Mouse (Mus musculus): Measurements from ENCODE around the gene Fktn. TPM values are rescaled to one million over a fixed set of nuclear protein-coding genes. Genes with fewer than 3 reads are reported as not detected.
"Not testable (repeated sequence)": the region's sequence is repeated elsewhere in the genome, so short reads cannot be mapped to it uniquely, and the experiment has no call there.

The Fktn gene
- polyA plus RNA-seq, 1 experiment from 2014 or later: 14.2 TPM

DNA sequence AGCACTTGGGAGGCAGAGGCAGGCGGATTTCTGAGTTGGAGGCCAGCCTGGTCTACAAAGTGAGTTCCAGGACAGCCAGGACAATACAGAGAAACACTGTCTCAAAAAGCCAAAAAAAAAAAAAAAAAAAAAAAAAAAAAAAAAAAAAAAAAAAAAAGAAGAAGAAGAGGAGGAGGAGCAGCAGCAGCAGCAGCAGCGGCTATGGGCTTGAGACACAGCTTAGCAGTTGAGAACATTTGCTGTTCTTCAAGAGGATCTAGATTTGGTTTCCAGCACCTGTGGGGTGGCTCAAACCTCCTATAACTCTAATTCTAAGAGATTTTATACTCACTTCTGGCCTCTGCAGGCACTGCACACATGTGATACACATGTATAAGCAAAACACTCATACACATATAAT is 12.3 kb downstream of the Fktn start:
- H3K9ac ChIP-seq; H3K27ac ChIP-seq; H3K27me3 ChIP-seq; ATAC-seq (ENCODE audit: insufficient number of reproducible peaks, low FRiP score, low TSS enrichment, low read depth); H3K4me1 ChIP-seq; H3K4me2 ChIP-seq; H3K4me3 ChIP-seq; H3K9me3 ChIP-seq: not testable (repeated sequence)
- H3K36me3 ChIP-seq: peaks cover 33% of the 10 kb centered on the region
- WGBS: 88% methylated on average over 2 of the region's 2 CpGs

DNA sequence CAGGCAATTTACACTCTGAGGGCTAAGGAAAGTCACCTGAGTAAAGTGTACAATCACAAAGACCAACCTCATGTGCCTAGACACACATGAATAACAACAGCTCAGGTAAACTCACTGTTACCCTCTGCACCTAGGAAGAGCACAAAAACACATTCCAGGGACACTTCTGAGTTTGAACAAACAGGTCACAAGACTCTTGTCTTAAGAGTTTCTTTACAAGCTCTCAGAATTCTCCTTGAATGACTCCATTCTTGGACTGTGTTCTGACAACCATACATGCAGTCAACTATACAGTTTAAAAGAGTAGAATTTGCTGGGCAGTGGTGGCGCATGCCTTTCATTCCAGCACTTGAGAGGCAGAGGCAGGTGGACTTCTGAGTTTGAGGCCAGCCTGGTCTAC is 14.3 kb downstream of the Fktn start:
- Histone ChIP-seq H3K4me2 (no peak overlapping the region), H3K27ac (no peak overlapping the region), H3K4me3 (no peak overlapping the region), H3K9me3 (no peaks in the 10 kb centered on the region), H3K4me1 (no peaks in the 10 kb centered on the region), H3K36me3 (peaks cover 39% of the 10 kb centered on the region), H3K9ac (no peak overlapping the region), H3K27me3 (no peaks in the 10 kb centered on the region)
- no peak for ATAC-seq (ENCODE audit: insufficient number of reproducible peaks, low FRiP score, low TSS enrichment, low read depth)
- 96% methylated on average over 1 of the region's 1 CpGs for WGBS

DNA sequence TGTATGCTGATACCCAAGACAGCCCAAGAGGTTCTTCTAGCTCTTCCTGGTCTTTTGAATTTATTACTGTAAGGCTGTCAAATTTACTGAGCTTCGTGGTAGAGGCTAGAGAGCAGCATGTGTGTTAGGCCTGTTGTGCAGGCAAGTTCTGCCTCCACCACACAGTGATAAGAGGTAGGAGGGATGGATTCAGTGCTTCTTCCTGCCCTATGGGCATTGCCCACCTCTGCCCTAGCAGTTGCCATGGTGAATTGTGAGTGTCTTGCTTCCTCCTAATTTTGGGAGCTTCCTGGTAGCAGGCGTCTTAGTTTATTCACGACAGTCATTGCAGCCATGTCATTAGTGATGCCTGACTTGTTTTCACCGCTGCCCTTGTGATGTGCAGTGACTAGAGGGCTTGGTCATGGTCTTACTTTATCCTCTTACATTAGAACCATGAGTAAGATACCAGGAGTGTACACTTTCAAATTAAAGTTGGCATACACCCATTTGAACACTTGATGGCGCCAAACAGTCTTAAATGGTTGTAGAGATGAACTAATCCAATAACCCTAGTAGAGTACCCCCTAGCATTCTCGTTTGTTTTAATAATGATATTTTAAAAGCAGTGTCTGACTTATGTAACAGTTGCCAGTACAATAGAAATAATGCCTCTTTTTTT is 25.3 kb downstream of the Fktn start:
- ATAC-seq (ENCODE audit: insufficient number of reproducible peaks, low FRiP score, low TSS enrichment, low read depth): no peak
- no peak overlapping the region for H3K4me3 ChIP-seq
- no peaks in the 10 kb centered on the region for H3K4me1 ChIP-seq
- H3K36me3 ChIP-seq: peaks cover 53% of the 10 kb centered on the region; the same call in 1 of the 2 replicates
- no peak overlapping the region for H3K9ac ChIP-seq
- no peaks in the 10 kb centered on the region for H3K9me3 ChIP-seq
- H3K4me2 ChIP-seq: no peak overlapping the region
- H3K27me3 ChIP-seq: no peaks in the 10 kb centered on the region
- 40% methylated on average over 6 of the region's 6 CpGs for WGBS
- H3K27ac ChIP-seq: no peak overlapping the region

DNA sequence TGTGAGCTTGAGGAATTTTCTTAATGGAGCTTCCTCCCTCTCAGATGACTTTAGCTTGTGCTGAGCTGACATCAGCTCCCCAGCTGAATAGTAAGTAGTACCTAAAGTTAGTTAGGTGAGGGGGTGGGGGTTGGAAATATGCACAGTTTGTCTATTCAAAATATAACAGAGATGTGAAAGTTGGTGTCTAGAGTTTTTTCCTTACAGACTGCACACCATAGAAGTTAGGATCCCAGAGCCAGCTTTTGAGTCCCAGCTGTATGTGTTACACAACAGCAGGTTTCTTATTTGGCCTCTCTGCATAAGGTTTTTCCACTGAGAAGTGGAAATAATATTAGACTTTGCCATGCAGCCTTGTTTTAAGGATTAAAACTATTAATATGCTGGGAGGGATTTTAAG is 36.0 kb downstream of the Fktn start:
- H3K4me1 ChIP-seq: no peaks in the 10 kb centered on the region
- no peak overlapping the region for H3K4me2 ChIP-seq
- no peaks in the 10 kb centered on the region for H3K9me3 ChIP-seq
- H3K9ac ChIP-seq: no peak overlapping the region
- peaks cover 25% of the 10 kb centered on the region for H3K36me3 ChIP-seq
- no peak for ATAC-seq (ENCODE audit: insufficient number of reproducible peaks, low FRiP score, low TSS enrichment, low read depth)
- H3K4me3 ChIP-seq: no peak overlapping the region
- no peaks in the 10 kb centered on the region for H3K27me3 ChIP-seq
- no peak overlapping the region for H3K27ac ChIP-seq

DNA sequence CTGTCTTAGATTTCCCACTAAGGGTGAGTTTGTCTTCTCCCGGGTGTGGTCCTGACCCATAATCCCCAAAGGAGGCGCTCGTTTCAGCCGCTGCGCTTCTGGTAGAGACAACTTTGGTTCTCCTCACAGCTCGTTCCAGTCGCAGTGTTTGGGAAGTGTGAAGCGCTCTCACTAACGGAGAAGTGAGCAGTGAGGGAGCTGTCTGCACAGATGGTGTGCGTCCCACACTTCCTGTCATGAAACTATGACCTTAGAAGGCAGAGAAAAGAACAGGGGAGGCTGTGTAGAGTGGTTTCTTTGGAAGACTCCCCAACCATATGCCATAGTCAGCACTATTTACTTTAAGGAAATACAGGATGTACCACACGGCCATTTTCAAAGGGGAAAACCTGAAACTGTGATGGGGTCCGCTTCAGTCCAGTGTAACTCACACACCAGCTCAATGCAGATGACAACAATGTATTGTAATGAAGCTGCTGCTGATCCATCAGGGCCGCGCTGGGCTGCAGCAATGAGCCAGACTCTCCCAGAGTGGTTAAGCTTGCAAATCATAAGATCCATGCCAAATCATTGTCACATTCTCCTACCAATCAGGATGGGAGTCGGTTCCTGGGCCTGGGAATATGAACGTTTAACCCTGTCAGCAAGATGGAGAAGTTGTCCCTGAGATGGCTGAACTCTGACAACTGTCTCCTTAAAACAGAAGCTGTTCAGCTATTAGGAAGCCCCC is 36.8 kb downstream of the Fktn start:
- Histone ChIP-seq H3K27ac (no peak overlapping the region), H3K4me1 (no peaks in the 10 kb centered on the region), H3K9me3 (no peaks in the 10 kb centered on the region), H3K9ac (no peak overlapping the region), H3K27me3 (no peaks in the 10 kb centered on the region), H3K4me3 (no peak overlapping the region), H3K4me2 (no peak overlapping the region), H3K36me3 (peaks cover 25% of the 10 kb centered on the region)
- 79% methylated on average over 16 of the region's 16 CpGs for WGBS
- ATAC-seq (ENCODE audit: insufficient number of reproducible peaks, low FRiP score, low TSS enrichment, low read depth): no peak

DNA sequence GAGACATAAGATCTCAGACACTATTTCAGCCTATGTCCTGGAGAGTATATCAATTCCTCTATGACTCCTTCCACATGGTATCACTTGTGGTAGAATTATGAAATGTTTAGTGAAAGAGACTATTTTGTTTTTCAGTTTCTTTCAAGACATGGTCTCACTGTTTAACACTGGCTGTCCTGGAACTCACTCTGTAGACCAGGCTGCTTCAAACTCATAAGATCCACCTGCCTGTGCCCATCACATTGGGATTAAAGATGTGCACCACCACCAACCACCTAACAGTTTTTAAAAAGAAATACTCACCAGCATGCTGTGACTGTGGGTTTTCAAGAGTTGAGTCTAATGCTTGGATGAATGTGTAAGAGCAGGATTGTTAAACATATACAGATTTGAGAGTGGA is 43.2 kb downstream of the Fktn start:
- Histone ChIP-seq H3K9me3 (no peaks in the 10 kb centered on the region), H3K9ac (no peak overlapping the region), H3K4me2 (no peak overlapping the region), H3K4me1 (no peaks in the 10 kb centered on the region), H3K36me3 (peaks cover 16% of the 10 kb centered on the region), H3K27ac (no peak overlapping the region), H3K4me3 (no peak overlapping the region), H3K27me3 (no peaks in the 10 kb centered on the region)
- ATAC-seq (ENCODE audit: insufficient number of reproducible peaks, low FRiP score, low TSS enrichment, low read depth): no peak

DNA sequence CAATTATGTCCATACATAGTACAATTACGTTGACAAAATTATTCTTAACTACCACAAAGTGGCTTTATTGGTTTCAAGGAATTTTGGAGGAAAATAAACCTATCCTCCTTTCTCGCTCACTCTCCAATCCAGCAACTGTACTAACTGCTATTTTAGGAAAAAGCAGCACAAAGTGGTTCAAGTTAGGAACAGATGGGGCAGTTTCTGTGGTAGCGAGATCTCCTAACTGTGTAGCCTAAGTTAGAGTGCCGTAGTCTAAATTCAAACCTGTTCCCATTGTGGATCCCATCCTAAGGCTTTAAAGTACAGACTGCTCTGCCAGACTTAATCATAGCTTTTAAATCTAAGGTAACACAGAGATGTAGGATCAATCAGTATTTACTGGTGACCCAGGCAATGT is 45.0 kb downstream of the Fktn start:
- no peak overlapping the region for H3K9ac ChIP-seq
- WGBS: 75% methylated on average over 4 of the region's 4 CpGs
- H3K36me3 ChIP-seq: peaks cover 25% of the 10 kb centered on the region
- H3K4me2 ChIP-seq: no peak overlapping the region
- no peak overlapping the region for H3K27ac ChIP-seq
- H3K4me1 ChIP-seq: no peaks in the 10 kb centered on the region
- H3K9me3 ChIP-seq: no peaks in the 10 kb centered on the region
- no peak overlapping the region for H3K4me3 ChIP-seq
- no peak for ATAC-seq (ENCODE audit: insufficient number of reproducible peaks, low FRiP score, low TSS enrichment, low read depth)
- H3K27me3 ChIP-seq: no peaks in the 10 kb centered on the region

DNA sequence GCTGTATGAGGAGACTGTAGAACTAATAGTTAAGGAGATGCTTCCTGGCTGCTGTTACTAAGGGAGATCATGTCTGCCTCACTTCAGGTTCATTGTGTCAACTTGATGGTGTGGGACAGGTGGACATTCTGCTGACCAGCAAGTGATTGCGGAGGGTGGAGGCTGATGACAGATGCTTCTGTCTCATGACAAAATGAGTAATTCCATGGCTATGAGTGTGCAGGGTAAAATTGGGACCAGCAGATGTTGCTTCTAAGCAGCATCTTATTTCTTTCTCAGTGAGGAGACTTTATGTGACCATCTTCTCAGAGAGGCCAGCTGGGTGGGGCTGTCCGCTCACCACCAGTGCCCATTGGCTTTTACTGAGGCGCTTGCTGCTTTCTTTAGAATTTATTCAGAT is 45.9 kb downstream of the Fktn start:
- Histone ChIP-seq H3K27ac (no peak overlapping the region), H3K36me3 (peaks cover 33% of the 10 kb centered on the region), H3K9me3 (no peaks in the 10 kb centered on the region), H3K27me3 (no peaks in the 10 kb centered on the region), H3K4me2 (no peak overlapping the region), H3K9ac (no peak overlapping the region), H3K4me3 (no peak overlapping the region), H3K4me1 (no peaks in the 10 kb centered on the region)
- 94% methylated on average over 3 of the region's 3 CpGs for WGBS
- no peak for ATAC-seq (ENCODE audit: insufficient number of reproducible peaks, low FRiP score, low TSS enrichment, low read depth)

DNA sequence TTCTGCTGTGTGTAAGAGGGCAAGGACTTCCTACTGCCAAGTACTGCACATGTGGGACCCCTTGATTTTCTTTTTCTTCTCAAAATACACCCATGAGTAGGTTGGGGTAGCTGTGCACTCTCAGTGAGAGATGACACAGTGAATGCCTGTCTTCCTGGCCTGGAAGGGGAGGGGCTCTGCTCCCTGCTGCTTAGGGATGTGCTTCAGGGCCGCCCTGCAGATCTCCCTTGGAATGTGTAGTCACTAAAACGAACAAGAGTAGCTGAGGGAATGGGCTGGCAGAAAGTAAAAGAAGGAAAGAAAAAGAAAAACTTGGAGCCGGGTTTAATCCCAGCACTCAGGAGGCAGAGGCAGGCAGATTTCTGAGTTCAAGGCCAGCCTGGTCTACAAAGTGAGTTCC is 48.7 kb downstream of the Fktn start:
- no peak for ATAC-seq (ENCODE audit: insufficient number of reproducible peaks, low FRiP score, low TSS enrichment, low read depth)
- H3K27ac ChIP-seq: no peak overlapping the region
- H3K9ac ChIP-seq: no peak overlapping the region
- 68% methylated on average over 3 of the region's 3 CpGs for WGBS
- no peaks in the 10 kb centered on the region for H3K27me3 ChIP-seq
- peaks cover 36% of the 10 kb centered on the region for H3K36me3 ChIP-seq
- no peak overlapping the region for H3K4me2 ChIP-seq
- H3K9me3 ChIP-seq: no peaks in the 10 kb centered on the region
- H3K4me1 ChIP-seq: no peaks in the 10 kb centered on the region
- no peak overlapping the region for H3K4me3 ChIP-seq

DNA sequence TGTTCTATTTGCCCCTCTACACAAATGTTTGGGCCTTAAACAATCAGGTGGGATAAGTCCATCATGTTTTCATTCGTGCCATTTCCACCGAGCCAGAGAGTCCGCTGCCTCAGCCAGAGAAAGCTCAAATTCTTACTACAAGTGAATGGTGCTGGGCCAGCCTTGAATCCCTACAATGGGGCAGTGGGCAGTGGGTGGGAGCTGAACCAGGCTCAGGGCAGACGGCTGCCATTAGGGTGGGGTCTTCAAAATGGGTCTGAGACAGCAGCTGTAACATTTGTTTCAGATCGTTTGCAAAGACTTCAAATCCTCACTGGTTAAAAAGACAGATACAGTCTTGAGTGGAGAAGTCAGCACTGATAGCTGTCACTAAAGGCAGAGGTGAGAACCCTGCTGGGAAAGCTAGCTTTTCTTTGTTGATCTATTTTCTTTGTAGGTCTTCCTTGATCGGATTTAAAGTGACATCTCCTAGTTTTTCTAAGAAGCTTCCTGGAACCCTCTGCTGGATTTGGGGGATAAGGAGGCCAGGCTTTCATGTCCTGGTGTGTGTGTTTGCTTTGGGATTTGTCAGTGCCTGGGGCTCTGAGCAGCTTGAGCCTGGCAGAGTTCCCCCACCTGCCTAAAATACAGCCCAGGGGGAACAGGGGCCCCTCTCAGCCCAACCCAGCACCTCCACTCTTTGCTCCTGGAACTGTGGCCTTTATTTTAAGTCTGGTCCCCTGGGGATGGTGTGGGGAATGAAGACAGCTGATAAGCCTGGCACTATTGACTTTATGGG is 57.3 kb downstream of the Fktn start:
- no peak overlapping the region for H3K27ac ChIP-seq
- H3K4me3 ChIP-seq: no peak overlapping the region
- H3K9ac ChIP-seq: no peak overlapping the region
- no peak for ATAC-seq (ENCODE audit: insufficient number of reproducible peaks, low FRiP score, low TSS enrichment, low read depth)
- no peak overlapping the region for H3K4me2 ChIP-seq
- H3K4me1 ChIP-seq: peaks cover 4% of the 10 kb centered on the region; the same call in 1 of the 2 replicates
- H3K27me3 ChIP-seq: peaks cover 3% of the 10 kb centered on the region
- 42% methylated on average over 6 of the region's 6 CpGs for WGBS
- no peaks in the 10 kb centered on the region for H3K9me3 ChIP-seq
- H3K36me3 ChIP-seq: peaks cover 8% of the 10 kb centered on the region; the same call in 1 of the 2 replicates

DNA sequence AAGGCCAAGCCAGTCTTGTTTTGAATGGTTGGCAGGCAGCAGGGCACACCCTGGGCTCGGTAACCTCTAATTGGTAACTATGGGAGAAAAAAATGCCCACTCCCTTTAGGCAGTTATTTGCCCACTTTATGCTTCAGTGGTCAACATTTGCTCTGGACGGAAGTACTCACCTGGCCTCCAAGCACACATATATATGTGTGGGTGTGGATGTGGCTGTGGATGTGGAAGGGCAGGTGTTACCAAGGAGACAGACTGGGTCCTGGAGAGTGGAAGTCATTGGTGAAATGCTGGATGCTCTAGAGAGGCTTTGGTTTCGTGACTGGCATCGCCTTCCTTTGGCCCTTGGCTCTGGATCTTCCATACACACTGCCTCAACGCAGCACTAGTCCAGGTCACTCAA is 58.2 kb downstream of the Fktn start:
- Histone ChIP-seq H3K4me1 (peaks cover 4% of the 10 kb centered on the region; the same call in 1 of the 2 replicates), H3K36me3 (peaks cover 6% of the 10 kb centered on the region; the same call in 1 of the 2 replicates), H3K4me2 (no peak overlapping the region), H3K9ac (no peak overlapping the region), H3K4me3 (no peak overlapping the region), H3K9me3 (no peaks in the 10 kb centered on the region), H3K27ac (no peak overlapping the region), H3K27me3 (peaks cover 11% of the 10 kb centered on the region)
- 66% methylated on average over 5 of the region's 5 CpGs for WGBS
- no peak for ATAC-seq (ENCODE audit: insufficient number of reproducible peaks, low FRiP score, low TSS enrichment, low read depth)

DNA sequence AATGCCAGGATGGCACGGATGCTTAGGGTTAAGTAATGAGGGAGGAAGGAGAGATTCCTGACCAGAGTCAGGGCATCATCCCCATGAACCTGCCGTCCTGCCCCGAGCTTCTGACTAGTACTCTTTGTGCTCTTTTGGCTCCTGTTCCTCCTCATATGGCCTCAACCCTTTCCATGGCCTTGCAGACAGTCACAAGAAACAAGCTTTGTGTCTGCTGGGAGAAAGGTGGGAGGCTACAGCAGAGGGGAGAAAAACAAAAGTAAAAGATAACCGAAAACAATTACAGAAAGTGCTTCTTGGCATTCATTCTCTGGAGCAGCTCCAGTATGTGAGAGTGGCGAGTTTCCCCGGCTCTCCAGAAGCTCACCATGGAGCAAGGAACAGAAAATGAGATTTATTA is 60.1 kb downstream of the Fktn start:
- no peaks in the 10 kb centered on the region for H3K9me3 ChIP-seq
- H3K9ac ChIP-seq: no peak overlapping the region
- H3K27ac ChIP-seq: no peak overlapping the region
- H3K4me1 ChIP-seq: peaks cover 4% of the 10 kb centered on the region; the same call in 1 of the 2 replicates
- no peak overlapping the region for H3K4me2 ChIP-seq
- ATAC-seq (ENCODE audit: insufficient number of reproducible peaks, low FRiP score, low TSS enrichment, low read depth): no peak
- no peak overlapping the region for H3K4me3 ChIP-seq
- 56% methylated on average over 6 of the region's 6 CpGs for WGBS
- H3K36me3 ChIP-seq: no peaks in the 10 kb centered on the region
- H3K27me3 ChIP-seq: peaks cover 18% of the 10 kb centered on the region

Measured in limb, embryonic 15.5 days (tissue).